Mouse (Mus musculus) lung, postnatal 0 days (tissue): Measurements from ENCODE around the gene Dse.

Experiments
- CTCF ChIP-seq: IDR thresholded peaks from 2 replicates; pipeline ENCODE4 v1.5.1; 2016; ENCODE audit warnings: antibody characterized with exemption, mild to moderate bottlenecking
- EP300 ChIP-seq: IDR thresholded peaks from 2 replicates; pipeline ENCODE4 v1.6.1; 2016; ENCODE audit warnings: antibody characterized with exemption, mild to moderate bottlenecking, control low read depth

DNA sequence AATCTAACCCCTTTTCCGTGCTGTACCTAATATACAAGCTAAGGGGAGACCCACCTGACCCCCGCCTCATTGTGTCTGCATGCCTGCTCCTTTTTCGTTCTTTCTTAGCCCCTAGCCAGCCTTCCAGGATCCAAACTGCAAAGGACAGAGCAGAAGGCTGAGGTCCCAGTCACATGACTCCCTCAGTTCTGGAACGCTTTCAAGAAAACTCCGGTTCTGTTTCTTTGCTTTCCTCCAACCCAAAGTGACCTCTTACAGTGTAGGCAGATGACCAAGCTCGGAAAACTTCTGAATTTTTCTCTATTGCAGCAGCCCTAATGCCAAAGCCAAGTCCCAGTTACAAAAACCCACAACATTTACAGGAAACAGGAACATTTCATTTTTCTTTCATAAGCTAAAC lies 79.1 kb downstream of the Dse start:
- TF ChIP-seq CTCF (no peak), EP300 (no peak)
